Mouse (Mus musculus) liver, embryonic 14.5 days (tissue): ENCODE results near the gene Syne4.

ENCODE experiments used
- CTCF ChIP-seq: IDR thresholded peaks from 2 replicates; pipeline ENCODE4 v1.5.1; 2016; ENCODE audit warnings: antibody characterized with exemption, low read depth, control low read depth
- EP300 ChIP-seq: IDR thresholded peaks from 2 replicates; pipeline ENCODE4 v1.6.1; 2016; ENCODE audit warnings: antibody characterized with exemption, low read depth

DNA sequence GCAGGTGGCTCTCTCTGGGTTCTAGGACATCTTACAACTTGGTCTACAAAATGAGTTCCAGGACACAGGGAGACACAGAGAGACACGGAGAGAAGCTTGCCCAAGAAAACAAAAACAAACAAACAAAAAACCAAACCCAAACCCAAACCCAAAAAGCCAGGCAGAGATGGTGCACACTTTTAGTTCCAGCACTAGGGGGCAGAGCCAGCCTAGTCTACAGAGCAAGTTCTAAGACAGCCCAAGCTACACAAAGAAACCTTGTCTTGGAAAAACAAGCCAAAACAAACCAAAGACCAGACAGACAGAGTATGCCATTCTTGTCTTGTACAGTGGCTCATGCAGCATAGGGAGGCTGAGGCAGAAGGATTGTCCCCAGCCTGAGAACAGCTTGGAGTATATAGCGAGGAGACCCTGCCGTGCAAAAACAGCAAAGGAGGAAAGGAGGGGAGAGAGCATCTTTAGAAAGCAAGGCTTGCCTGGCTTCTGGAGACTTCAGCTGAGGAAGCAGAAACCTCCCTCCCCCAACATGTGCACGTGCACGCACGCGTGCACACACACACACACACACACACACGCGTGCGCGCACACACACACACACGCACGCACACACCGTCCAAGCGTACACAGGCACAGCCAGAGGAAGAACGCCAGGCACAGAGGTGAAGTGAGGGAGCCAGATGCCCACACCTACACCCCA, 8.4 kb upstream of the Syne4 start:
- TF ChIP-seq CTCF: peak; percentile 61
- no peak for TF ChIP-seq EP300
